Mouse (Mus musculus) natural killer cell, adult 2 months (primary cell): ENCODE data around the gene Scpep1.
"Not testable (repeated sequence)": the region's sequence is repeated elsewhere in the genome, so short reads cannot be mapped to it uniquely, and the experiment has no call there.

Source experiments
- DNase-seq, 2 experiments: peaks; one replicate each; pipeline ENCODE4 v3.0.0; 2022; ENCODE audit warnings: low spot score in 2 of 2

Gene Scpep1

DNA sequence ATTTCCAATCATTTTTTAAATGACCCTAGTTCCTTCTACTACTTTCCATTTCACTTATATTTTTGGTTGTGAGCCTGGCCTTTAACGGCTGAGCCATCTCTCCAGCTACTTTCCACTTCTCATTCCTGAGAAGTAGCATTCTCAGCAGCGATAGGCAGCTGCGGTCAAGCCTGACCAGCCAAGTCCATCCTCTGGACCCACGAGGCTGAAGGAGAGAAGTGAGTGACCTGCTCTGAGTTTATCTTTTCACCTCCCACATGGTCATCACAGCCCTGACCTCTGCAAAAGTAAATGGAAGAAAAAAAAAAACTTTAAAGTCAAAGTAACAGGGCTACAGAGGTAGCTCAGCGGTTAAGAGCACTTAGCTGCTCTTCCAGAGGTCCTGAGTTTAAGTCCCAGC lies 28.7 kb downstream of the Scpep1 start:
- DNase-seq: no peak

DNA sequence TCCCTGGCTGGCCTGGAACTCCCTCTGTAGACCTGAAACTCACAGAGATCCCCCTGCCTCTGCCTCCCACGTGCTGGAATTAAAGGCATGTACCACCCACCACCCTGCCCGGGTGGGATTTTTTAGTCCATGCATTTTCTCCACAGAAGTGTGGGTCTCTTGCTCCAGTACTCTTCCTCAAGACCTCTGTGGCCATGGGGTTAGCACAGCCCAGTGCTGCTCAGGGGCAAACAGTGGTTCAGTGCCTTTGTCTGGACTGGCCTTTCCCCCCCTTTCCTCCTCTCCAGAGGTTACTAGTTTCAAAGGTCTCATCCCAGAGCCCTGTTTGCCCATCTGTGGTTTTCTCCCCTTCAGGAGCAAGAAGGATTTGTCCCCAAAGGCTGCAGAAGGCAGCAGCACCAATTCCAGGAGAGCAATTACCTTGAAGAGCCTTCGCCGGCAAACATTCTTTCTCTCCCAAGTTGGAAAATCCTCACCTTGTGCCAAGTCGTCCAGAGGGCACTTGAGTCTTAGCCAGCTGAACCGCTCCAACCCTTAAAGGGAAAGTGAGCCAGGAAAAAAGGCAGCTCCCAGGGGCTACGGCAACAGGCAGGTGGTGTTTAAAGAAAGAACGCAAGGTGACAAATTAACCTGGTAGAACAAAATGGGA lies 45.8 kb downstream of the Scpep1 start:
- no peak for DNase-seq

DNA sequence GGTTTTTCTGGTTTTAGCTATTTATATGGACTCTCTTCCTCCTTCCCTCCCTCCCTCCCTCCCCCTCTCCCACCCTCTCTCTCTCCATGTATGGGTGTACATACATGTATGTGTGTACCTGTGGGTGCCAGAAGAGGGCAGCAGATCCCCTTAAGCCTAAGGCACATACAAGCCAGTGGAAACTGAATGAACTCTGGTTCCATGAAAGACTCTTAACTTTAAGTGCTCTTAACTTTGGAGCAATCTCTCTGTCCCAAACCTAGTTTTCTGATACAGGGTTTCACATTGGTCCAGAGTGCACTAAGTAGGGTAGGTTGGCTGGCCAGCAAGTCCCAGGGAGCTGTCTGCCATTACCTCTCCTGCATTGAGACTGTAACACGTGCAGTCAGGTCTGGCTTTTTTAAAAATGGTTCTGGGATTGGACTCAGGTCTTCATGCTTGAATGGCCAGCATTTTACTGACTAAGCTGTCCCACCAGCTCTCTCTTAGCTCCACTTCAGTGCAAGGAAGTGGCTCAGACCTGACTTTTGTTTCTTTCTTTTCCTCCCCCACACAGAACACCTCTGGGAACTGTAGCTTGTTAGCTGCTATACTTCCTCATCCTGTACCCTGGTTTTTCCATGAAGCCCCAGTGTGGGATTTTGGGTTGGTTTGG lies 46.6 kb downstream of the Scpep1 start:
- peak in 1 of 2 experiments; percentile 60 for DNase-seq

DNA sequence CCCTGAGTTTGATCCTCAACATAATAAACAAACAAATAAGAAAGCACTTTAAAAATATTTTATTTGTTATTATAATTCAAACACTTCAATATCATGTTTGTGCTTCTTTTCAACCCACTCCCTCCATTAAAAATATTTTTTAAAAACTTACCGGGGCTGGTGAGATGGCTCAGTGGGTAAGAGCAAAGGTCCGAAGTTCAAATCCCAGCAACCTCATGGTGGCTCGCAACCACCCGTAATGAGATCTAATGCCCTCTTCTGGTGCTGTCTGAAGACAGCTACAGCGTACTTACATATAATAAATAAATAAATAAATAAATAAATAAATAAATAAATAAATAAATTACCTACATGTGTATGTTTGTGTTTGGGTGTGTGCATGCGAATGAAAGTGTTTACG lies 47.4 kb downstream of the Scpep1 start:
- DNase-seq: no peak

DNA sequence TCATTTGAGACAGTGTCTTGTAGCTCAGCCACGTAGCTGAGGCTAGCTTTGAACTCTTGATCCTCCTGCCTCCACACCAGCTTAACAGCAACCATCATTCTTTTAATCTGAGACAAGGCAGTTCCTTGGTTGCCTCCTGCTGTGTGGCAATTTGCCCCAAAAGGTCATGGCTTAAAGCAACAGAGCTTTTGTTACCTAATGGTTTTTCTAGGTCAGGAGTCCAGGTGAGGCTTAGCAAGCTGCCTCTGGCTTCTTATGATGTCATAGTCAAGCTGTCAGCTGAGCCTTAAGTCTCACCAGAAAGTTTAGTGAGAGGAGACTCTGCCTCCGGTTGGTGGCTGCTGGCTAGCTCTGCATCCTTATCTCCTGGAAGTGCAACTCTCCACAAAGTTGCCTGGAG lies 49.6 kb downstream of the Scpep1 start:
- no peak for DNase-seq

DNA sequence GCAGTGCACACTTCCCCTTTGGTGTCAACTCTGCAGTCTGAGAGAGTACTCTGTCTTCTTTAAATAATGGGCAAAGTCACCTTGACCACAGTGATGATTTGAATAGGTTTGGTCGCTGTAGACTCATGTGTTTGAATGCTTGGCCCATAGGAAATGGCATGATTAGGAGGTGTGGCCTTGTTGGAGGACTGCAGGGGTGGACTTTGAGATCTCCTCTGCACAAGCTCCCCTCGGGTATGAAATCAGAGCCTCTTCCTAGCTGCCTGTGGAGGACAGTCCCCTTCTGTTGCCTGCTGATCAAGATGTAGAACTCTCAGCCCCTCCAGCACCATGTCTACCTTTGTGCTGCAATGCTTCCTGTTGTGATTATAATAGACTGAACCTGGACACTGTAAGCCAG lies 51.2 kb downstream of the Scpep1 start:
- no peak for DNase-seq

DNA sequence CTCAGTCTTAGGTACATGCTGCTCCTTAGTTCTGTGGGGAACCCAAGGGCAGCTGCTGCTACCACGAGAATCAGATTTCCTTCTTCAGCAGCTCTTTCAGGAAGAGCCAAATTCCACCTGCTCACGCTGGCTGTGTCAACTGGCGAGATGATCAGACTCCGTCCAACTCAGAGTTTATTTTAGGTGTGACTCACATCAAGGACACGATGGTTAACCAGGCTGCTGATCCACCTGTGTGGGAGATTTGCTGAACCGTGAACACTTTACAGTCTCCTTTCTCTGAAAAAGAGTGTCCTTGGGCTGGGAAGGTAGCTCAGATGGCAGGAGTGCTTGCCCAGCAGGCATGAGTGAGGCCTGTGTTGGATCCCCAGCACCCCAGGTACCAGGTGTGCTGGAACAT lies 52.5 kb downstream of the Scpep1 start:
- no peak for DNase-seq

DNA sequence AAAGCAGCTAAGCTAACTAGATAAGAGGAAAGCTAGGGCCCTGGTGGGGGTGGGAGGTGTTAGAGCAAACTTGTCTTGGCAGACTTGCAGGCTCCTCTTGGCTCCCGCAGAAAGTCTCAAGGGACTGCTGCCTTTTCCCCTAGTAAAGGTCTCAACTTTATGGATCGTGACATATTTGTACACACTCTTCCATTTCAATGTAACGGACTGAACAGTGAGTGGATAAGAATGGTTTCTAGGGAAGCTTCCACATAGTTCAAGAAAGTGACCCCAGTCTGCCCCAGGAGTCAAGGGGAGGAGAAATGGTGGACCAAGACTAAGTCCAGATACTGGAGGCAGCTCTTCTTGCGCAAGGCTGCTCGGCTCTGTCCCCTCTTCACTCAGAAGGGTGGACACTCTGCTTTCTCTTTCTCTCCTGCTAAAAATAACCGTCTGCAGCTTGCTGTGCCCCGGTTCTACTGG lies 53.9 kb downstream of the Scpep1 start:
- no peak for DNase-seq

DNA sequence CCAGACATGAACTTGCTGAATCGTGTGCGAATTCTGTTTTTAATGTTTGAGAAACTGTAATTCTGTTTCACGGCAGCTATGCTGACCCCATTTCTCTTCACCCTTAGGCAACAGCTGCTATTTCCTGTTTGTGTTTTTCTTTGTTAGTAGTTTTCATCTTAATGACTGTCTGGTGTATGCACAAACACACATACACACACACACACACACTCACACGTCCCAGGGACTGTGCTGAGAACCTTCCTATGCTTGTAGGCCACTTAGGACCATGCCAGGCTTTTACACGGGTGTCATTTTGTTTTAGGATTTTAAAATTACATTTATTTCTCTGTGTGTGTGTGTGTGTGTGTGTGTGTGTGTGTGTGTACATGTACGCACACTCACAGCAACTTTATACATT lies 55.7 kb downstream of the Scpep1 start:
- DNase-seq: no peak

DNA sequence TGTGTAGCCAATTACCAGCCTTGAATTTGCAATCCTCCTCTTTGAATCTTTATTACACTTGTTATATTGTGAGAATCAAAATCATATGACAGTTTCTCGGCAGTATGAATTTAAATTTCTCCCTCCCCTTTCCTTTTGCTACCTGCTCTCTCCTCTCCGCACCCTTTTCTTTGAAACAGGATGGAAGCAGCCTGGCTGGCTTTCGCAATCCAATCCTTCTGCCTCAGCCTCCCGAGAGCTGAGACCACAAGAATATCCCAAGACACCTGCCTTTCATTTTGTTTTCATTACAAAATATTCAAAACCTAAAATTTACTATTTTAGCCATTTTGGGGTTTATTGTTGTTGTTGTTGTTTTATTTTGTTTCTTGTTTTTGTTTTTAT lies 56.9 kb downstream of the Scpep1 start:
- DNase-seq: no peak

DNA sequence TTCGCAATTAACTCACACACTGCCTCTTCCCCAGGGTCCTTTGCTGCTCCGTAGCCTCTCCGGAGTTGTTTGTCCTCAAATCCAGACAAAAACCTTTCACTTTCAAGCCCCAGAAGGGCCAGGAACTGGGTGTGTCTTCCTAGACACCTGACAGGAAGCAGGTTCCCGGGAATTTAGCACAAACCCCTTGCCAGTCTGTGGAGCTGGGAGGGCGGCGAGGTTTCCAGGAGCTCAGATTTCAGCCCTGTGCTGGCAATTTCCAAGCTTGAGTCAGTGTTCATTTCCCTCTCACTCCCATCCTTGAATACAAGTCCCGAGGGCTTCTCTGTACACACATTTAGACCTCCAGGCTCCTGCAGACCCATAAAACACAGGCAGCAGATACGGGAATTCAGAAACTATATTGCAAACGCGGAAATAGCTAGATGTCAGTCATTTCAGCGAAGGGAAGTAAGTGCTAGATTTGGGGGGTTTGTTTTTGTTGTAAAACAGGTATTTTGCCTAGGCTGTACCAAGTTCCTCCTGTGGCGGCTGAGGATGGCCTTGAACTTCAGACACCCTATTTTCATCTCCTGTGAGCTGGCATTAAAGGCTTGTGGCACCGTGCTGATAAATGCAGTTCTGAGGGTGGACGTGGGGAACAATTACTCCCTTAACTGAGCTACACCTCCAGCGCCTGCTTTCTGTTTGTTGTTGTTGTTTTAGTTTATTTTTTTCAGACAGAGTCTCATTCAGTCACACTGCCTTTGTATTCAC lies 57.5 kb downstream of the Scpep1 start:
- no peak for DNase-seq

DNA sequence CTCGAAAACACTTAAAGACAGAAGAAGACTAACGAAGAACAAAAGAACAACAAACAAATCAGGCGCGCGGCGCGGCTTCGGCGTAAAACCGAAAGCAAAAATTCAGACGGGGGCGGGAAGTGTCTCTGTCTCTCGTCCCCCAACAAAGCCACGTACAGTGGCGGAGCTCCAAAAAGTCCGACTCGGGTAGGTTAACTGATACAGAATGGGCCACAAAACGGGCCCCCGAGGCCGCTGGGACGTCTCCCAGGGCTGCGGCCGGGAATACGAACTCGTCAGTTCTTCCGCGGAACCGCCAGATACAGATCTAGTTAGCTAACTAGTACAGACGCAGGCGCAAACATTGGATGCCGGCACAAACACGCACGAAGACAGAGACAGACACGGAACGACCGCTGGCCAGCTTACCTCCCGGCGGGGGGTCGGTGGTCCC lies 59.4 kb downstream of the Scpep1 start:
- DNase-seq: peak; percentile 63 to 66

DNA sequence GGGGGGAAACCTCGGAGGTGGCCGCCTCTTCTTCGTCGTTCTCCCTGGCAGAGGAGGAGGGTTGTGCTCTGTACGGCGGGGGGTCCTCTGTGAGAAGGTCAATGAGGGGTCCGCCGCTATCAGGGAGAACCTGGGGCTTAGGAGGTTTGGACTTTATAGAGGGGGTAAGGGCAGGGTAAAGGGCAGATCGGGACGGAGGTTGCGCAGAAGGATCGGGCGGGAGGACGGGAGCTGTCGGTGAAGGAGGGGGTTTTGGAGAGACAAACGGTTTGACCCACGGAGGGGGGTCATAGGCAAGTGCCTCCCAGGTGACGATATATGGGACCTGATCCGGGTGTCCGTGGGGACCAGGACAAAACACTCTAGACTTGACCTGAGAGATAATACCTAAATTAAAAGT lies 60.0 kb downstream of the Scpep1 start:
- not testable (repeated sequence) for DNase-seq

DNA sequence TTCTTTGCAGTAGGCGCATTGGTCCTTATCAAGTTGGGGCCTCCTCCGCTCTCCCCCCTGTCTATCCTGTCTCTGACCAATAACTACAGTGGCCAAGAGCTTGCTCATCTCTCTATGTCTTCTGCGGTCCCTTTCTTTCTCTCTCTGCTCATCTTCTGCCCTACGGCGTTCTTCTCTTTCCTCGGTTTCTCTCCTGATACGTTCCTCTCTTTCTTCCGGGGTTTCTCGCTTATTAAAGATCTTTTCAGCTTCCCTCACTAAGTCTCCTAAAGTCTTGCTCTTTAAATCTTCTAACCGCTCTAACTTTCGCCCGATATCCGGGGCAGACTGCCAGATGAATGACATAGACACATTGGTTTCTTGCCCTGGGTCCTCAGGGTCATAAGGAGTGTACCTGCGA lies 61.0 kb downstream of the Scpep1 start:
- not testable (repeated sequence) for DNase-seq

DNA sequence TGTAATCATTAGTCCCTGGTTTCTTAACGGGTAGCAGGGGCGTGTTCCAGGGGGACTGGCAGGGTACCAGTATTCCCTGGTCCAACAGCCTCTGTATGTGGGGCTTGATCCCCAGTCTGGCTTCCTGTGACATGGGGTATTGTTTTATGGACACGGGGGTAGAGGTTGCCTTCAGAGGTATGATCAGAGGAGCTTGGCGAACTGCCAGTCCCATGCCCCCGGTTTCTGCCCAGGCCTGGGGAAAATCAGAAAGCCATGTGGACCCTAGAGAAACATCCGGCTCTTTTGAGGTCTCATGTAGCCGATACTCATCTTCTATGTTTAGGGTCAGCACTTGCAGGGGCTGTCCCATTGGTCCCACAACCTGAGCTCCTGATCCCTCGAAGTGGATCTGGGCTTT lies 61.8 kb downstream of the Scpep1 start:
- not testable (repeated sequence) for DNase-seq

DNA sequence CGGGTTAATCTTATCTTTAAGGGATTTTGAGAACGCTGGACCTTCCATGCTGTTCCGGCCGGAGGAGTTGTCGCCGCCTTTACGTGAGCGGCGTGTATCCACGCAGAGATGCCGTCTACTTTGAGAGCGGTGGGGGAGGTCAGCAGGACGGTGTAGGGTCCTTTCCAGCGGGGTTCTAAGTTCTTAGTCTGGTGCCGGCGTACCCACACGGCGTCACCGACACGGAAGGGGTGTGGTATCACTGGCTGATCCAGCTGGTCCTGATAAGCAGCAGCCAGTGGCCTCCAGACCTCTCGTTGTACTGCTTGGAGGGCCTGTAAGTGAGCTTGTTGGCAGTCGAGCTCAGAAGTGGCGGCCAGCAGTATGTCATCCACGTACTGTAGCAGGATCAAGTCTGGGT lies 62.5 kb downstream of the Scpep1 start:
- DNase-seq: not testable (repeated sequence)

DNA sequence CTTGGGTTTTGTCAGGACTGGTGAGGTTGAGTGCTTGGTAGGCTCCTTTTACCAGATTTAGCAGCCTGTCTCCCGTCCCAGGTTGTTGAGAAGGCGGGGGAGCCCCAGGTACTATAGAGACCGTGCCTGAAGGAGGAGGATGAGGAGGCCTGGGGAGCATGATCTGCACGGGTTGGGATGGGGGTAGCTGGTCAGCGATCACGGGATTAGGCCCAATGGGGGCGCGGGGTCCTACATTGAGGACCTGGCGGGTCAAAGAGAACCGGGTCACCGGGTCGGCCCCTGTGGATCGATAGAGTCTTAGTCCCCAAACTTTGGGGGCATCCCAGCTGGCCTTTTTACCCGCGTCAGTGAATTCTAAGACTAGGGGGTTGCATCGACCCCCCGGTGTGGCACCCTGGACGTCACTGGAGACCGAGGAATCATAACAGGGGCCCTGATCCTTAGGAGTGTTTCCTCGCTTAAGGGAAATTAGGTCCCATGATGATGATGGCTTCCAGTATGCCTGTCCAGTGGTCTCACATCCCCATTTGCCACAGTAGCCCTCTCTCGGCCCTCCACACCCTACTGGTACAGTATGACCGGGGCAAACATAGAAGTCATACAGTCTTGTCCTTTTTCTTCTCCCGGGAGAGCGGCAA lies 63.2 kb downstream of the Scpep1 start:
- DNase-seq: peak; percentile 32 to 51

DNA sequence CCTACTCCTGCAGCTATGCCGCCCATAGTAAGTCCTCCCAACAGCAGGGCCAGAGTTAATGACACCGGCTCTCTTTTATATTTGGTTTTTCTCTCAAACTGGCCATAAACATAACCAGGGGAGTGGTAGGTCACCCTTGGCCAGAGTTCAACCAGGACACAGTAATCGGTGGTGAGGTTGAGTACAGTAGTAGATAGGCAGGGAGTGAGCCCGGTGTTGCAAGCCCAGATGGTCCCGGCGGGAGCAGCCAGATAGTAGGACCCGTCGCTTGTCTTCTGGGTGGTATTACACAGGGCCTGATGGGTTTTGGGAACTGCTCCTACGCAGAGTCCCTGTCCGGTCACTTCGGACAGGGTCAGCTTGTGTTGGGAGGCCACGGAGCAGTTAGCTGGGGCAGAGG lies 63.8 kb downstream of the Scpep1 start:
- peak in 1 of 2 experiments; percentile 38 for DNase-seq

DNA sequence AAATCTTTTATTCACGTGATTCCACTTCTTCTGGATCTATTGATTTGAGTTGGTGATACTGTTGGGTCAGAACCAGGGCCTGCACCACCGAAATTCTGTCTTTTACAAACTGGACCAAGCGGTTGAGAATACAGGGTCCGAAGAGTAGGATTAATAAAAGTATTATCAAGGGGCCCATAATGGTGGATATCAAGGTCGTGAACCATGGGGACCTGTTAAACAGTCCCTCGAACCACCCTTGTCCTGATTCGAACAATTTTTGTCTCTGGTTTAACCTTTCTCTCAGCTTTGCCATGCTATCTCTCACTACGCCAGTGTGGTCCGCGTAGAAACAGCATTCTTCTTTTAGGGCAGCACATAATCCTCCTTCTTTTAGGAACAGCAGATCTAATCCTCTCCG lies 64.4 kb downstream of the Scpep1 start:
- peak in 1 of 2 experiments; percentile 19 for DNase-seq

DNA sequence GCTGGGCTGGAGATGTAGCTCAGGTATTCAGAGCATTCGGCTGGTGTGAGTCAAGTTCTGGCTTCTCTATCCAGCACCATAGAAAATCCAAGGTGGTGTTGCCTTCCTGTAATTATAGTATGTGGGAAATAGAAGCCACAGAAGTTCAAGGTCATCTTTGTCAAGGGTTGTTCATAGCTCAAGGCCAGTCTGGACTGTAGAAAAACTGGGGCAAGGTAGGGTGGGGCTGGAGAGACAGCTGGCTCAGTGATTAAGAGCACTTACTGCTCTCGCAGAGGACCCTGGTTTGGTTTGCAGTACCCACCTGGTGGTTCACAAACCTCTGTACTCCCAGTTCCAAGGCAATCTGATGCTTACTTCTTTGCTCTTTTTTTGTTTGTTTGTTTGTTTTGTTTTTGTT lies 66.3 kb downstream of the Scpep1 start:
- no peak for DNase-seq

DNA sequence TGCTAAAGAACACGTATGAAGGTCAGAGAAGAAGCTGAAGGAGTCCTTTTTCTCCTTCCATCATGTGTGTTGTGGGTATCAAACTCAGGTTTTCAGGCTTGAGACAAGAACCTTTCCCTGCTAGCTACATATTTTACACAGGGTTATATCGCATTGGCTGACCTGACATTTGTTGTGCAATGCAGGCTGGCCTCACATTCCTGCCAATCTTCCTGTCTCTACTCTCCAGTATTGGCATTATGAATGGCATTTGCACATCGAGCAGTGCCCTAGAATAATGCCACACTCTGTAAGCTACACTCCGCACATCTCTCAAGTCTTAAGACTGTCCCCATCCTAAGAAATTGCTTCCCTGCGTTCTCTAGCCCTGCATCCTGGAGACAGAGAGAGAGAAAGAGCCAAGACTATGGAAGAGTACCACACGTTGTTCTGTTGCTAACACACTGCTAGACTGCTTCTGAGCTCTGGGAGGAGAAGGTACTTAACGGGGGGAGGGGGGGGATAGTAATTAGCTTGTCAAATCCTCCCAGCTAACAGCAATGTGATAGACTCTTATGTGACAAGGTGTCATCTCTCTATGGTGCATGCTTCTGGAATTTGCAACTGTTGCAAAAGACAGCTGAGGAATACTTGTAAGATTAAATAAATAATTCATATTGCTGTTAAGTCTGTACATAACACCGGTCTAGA lies 70.7 kb downstream of the Scpep1 start:
- no peak for DNase-seq

DNA sequence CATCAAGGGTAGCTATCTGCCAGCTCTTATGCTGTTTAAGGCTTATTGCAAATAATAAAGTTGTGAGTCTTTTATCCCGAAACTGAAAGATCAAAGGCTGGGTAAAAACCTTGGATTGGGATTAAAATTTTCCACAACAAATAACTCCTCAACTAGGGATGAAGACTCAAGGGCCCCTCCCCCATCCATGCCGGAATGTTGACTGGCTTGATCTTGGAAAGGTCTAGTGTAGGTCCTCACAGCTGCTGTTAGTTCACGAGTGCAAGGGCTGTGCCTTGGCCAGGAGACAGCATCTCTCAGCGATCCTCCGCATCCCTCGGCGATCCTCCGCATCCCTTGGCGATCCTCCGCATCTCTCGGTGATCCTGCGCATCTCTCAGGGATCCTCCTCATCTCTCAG lies 77.3 kb downstream of the Scpep1 start:
- no peak for DNase-seq
